Mouse (Mus musculus): Measurements from ENCODE around the gene Fbxo5. TPM values are rescaled to one million over a fixed set of nuclear protein-coding genes. Genes with fewer than 3 reads are reported as not detected.

Fbxo5 gene
- total RNA-seq (2021) (under 1 TPM; 0.36 to 0.65 TPM), polyA plus RNA-seq (2012; rRNA removed) (0.43 and 0.85 TPM in 2 replicates)
- long read RNA-seq, partial matches to known transcripts, result 0 of 1 reads
- long read RNA-seq, other reads (novel, unspliced or antisense), result 0 of 1 reads

DNA sequence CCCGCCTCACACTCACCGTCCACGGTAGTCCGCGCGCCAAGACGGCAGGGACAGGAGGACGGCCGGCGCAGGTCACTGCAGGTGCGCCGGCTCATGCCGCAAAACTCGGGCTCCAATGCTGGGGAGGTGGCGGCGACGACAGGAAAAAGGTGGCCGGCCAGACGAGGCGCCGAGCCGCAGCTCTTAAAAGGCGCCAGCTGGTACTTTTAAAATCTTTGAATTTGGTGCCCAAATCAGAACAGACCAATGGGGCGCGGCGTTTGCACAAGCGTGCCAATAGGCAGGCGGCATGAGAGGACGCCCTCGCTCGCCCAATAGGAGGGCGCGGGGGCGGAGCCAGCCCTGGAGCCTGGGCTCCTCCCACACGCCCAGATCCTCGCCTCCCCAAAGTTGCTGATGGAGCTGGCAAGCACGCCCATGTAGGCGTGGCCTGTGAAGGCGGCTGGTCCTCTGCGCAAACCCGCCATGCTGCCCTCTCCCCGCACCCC, at the start of gene Fbxo5:
Gene Fbxo5, minus strand, starts transcription at position 358 of the 488 bp plus-strand sequence.
- H3K9ac ChIP-seq (ENCODE audit: low read depth, low read length), result peak within 1 kb of the TSS; percentile 72
- H3K4me1 ChIP-seq (ENCODE audit: control insufficient read depth, insufficient read depth, low read length), result peaks cover 2% of the 10 kb centered on the region; the same call in 1 of the 2 replicates
- TF ChIP-seq POLR2A (IDR thresholded peaks at IDR 0.05; ENCODE audit: insufficient read depth, low read depth, low read length) (no peak), CTCF (IDR thresholded peaks at IDR 0.05) (0 out of 2 replicates have a peak, but pooled peaks have one; percentile 21), EP300 (IDR thresholded peaks at IDR 0.05; ENCODE audit: insufficient read depth, low read depth, low read length) (no peak)
- H3K79me2 ChIP-seq (replicated peaks; ENCODE audit: control insufficient read depth, insufficient read depth, low read length), result no peaks in the 10 kb centered on the region; the same call in 1 of the 2 replicates
- H3K27me3 ChIP-seq (ENCODE audit: control insufficient read depth, insufficient read depth, low read length), result no peaks in the 10 kb centered on the region
- peaks cover 2% of the 10 kb centered on the region for H3K36me3 ChIP-seq (ENCODE audit: control insufficient read depth, insufficient read depth, low read length)
- intact Hi-C loops (cut with DNase I), result no loop called here
- peak within 1 kb of the TSS; percentile 58 for H3K4me3 ChIP-seq
- peak within 1 kb of the TSS; percentile 94 for H3K27ac ChIP-seq
- under 1% methylated on average over 42 of the region's 42 CpGs for WGBS
- peak; percentile 97 to 99 for DNase-seq

DNA sequence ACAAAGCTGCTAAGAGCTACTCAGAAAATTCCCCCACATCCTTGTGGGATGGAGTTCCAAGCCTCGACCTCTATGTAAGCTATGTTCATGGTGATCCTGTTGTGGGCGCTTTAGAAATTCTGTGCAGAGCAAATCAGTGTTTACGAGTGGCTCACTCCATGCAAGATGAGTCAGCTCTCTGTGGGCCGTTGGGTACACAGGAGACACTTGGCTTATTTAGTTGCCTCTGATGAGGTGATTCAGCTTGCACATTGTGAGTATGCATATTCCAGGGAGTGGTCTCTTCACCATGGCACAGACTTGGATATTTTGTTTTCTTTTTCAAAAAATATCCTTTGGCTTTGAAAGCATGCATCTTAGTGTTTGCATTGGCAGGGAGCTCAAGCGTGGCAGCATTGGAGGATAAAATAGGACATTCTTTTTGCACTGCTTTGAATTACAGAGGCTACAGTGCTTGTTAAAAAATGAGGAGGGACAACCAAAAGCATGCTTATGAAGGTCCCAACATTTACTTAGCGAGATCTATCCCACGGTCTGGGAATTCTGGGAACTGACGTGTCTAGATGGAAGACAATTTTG, 48.0 kb upstream of the Fbxo5 start:
- TF ChIP-seq CTCF (IDR thresholded peaks at IDR 0.05) (no peak), POLR2A (IDR thresholded peaks at IDR 0.05; ENCODE audit: insufficient read depth, low read depth, low read length) (no peak), EP300 (IDR thresholded peaks at IDR 0.05; ENCODE audit: insufficient read depth, low read depth, low read length) (no peak)
- H3K9ac ChIP-seq (ENCODE audit: low read depth, low read length), result no peak overlapping the region
- intact Hi-C loops (cut with DNase I), result no loop called here
- 79% methylated on average over 8 of the region's 8 CpGs for WGBS
- no peak for DNase-seq
- no peak overlapping the region for H3K4me3 ChIP-seq
- H3K36me3 ChIP-seq (ENCODE audit: control insufficient read depth, insufficient read depth, low read length), result no peaks in the 10 kb centered on the region
- H3K27me3 ChIP-seq (ENCODE audit: control insufficient read depth, insufficient read depth, low read length), result no peaks in the 10 kb centered on the region
- H3K4me1 ChIP-seq (ENCODE audit: control insufficient read depth, insufficient read depth, low read length), result no peaks in the 10 kb centered on the region
- H3K27ac ChIP-seq, result no peak overlapping the region
- no peaks in the 10 kb centered on the region for H3K79me2 ChIP-seq (replicated peaks; ENCODE audit: control insufficient read depth, insufficient read depth, low read length)

DNA sequence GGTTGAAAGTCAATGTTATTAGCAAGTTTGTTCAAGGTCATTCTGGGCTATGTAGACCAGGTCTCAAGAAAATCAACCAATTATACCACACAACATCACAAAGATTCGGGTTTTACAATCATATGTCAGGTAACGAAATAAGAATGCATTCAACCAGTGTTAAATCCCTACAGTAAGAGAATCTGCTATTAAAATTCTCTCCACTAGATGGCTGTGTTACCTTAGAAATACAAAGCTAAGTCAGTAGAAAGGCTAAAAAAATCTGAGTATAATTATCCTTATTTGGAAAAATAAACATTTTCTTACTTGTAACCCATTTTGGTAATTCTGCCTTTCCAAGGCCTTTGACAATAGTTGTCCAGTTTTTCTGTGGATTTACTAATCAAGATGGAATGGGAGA, 41.5 kb upstream of the Fbxo5 start:
- DNase-seq, result no peak
- Histone ChIP-seq H3K27ac (no peak overlapping the region), H3K9ac (ENCODE audit: low read depth, low read length) (no peak overlapping the region), H3K36me3 (ENCODE audit: control insufficient read depth, insufficient read depth, low read length) (no peaks in the 10 kb centered on the region), H3K4me1 (ENCODE audit: control insufficient read depth, insufficient read depth, low read length) (no peaks in the 10 kb centered on the region), H3K79me2 (replicated peaks; ENCODE audit: control insufficient read depth, insufficient read depth, low read length) (no peaks in the 10 kb centered on the region), H3K4me3 (no peak overlapping the region), H3K27me3 (ENCODE audit: control insufficient read depth, insufficient read depth, low read length) (no peaks in the 10 kb centered on the region)
- 28% methylated on average over 2 of the region's 2 CpGs for WGBS
- TF ChIP-seq POLR2A (IDR thresholded peaks at IDR 0.05; ENCODE audit: insufficient read depth, low read depth, low read length) (no peak), EP300 (IDR thresholded peaks at IDR 0.05; ENCODE audit: insufficient read depth, low read depth, low read length) (no peak), CTCF (IDR thresholded peaks at IDR 0.05) (peak; percentile 79)
- intact Hi-C loops (cut with DNase I), result loop anchor here (5.0 to 10.0 kb wide), 2 partner anchors 848 to 1230 kb away; no protein-coding TSS in a partner anchor

DNA sequence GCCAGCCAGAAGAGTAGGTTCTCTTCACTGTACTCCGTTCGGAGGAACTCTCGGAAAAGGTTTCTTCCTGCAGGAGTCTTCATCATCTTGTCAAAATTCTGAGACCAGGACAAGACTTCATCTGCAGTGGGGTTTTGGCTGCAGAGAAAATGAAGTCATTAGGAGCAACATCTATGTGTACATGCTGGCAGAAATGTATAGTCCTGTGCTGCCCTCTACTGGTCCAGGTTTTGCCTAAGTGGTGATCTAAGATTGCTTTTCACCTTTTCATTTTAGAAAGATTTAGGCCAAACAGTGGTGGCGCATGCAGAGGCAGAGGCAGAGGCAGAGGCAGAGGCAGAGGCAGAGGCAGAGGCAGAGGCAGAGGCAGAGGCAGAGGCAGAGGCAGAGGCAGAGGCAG, 36.0 kb upstream of the Fbxo5 start:
- no peaks in the 10 kb centered on the region for H3K27me3 ChIP-seq (ENCODE audit: control insufficient read depth, insufficient read depth, low read length)
- H3K79me2 ChIP-seq (replicated peaks; ENCODE audit: control insufficient read depth, insufficient read depth, low read length), result no peaks in the 10 kb centered on the region
- no peak for TF ChIP-seq EP300 (IDR thresholded peaks at IDR 0.05; ENCODE audit: insufficient read depth, low read depth, low read length)
- no peak for TF ChIP-seq POLR2A (IDR thresholded peaks at IDR 0.05; ENCODE audit: insufficient read depth, low read depth, low read length)
- peak; percentile 58 for TF ChIP-seq CTCF (IDR thresholded peaks at IDR 0.05)
- DNase-seq, result peak; percentile 16 to 19
- no peak overlapping the region for H3K4me3 ChIP-seq
- no peak overlapping the region for H3K9ac ChIP-seq (ENCODE audit: low read depth, low read length)
- intact Hi-C loops (cut with DNase I), result loop anchor here (10.0 kb wide), 1 partner anchor 853 kb away; no protein-coding TSS in a partner anchor
- no peaks in the 10 kb centered on the region for H3K36me3 ChIP-seq (ENCODE audit: control insufficient read depth, insufficient read depth, low read length)
- H3K4me1 ChIP-seq (ENCODE audit: control insufficient read depth, insufficient read depth, low read length), result no peaks in the 10 kb centered on the region
- WGBS, result 82% methylated on average over 4 of the region's 4 CpGs
- H3K27ac ChIP-seq, result no peak overlapping the region

DNA sequence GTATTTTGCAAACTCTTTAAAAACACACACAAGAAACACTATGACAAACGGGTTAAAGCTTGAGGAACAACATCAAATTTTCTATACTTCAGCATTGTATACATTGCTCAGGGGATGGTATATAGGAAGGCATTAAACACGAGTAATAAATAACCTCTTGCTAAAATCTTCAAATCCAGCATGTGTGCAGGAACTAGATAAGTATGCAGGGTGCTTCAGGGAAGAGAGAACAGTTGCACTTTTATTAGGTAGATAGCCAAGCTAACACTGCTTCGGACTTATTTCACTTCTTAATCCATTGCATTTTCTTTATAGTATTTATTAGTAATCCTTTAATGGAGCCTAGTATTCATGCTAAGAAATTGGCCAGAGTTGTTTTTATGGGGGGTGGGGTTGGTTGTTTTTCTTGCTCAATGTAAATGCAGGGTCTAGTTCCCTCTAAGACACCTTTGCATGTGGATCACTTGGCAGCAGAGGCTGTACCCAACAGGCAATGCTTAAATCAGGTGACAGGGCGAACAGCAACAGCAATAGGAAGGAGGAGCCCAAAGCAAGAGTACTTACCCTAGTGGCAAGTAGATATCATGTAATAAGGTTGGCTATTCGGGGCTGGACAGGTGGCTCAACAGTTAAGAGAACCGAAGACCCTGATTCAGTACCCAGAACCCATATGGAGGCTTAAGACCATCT, 21.1 kb upstream of the Fbxo5 start:
- peaks cover 5% of the 10 kb centered on the region for H3K4me1 ChIP-seq (ENCODE audit: control insufficient read depth, insufficient read depth, low read length)
- H3K27me3 ChIP-seq (ENCODE audit: control insufficient read depth, insufficient read depth, low read length), result no peaks in the 10 kb centered on the region
- H3K9ac ChIP-seq (ENCODE audit: low read depth, low read length), result no peak overlapping the region
- intact Hi-C loops (cut with DNase I), result no loop called here
- H3K36me3 ChIP-seq (ENCODE audit: control insufficient read depth, insufficient read depth, low read length), result peaks cover 2% of the 10 kb centered on the region
- TF ChIP-seq EP300 (IDR thresholded peaks at IDR 0.05; ENCODE audit: insufficient read depth, low read depth, low read length), result no peak
- no peak for TF ChIP-seq CTCF (IDR thresholded peaks at IDR 0.05)
- TF ChIP-seq POLR2A (IDR thresholded peaks at IDR 0.05; ENCODE audit: insufficient read depth, low read depth, low read length), result no peak
- H3K79me2 ChIP-seq (replicated peaks; ENCODE audit: control insufficient read depth, insufficient read depth, low read length), result no peaks in the 10 kb centered on the region
- no peak overlapping the region for H3K4me3 ChIP-seq
- DNase-seq, result no peak
- WGBS, result 71% methylated on average over 6 of the region's 6 CpGs
- H3K27ac ChIP-seq, result no peak overlapping the region

All from heart, adult 2 months (tissue).